Mouse (Mus musculus) neural tube, embryonic 13.5 days (tissue): ENCODE measurements at regions not wholly inside any gene's neighbourhood (a gene's known extent, or its start where the extent isn't known, plus 50 kb on each side); places are given as distances from the start of the nearest gene placed in this dataset.

Source experiments
- ATAC-seq: fragments of 200-750 bp; cut with Nextera tagmentation; 2 replicates; pipeline ENCODE4 v1.8.0; 2017; ENCODE audit warnings: low read depth, mild to moderate bottlenecking, moderate TSS enrichment, moderate library complexity
- H3K27ac ChIP-seq: fragments of 300-500 bp; sonication (generic); replicated peaks from 2 replicates; pipeline ENCODE4 v1.5.1; 2015; ENCODE audit warnings: moderate library complexity, mild to moderate bottlenecking, inconsistent platforms
- H3K27me3 ChIP-seq: fragments of 300-500 bp; sonication (generic); 2 replicates; pipeline ENCODE4 v1.6.1; 2015; ENCODE audit warnings: mild to moderate bottlenecking, inconsistent platforms
- H3K36me3 ChIP-seq: fragments of 300-500 bp; sonication (generic); 2 replicates; pipeline ENCODE4 v1.6.1; 2015; ENCODE audit warnings: mild to moderate bottlenecking, inconsistent platforms
- H3K4me1 ChIP-seq: fragments of 300-500 bp; sonication (generic); replicated peaks from 2 replicates; pipeline ENCODE4 v1.6.1; 2015; ENCODE audit warnings: inconsistent platforms
- H3K4me2 ChIP-seq: fragments of 300-500 bp; sonication (generic); 2 replicates; pipeline ENCODE4 v1.6.1; 2015; ENCODE audit warnings: inconsistent platforms, mild to moderate bottlenecking, moderate library complexity
- H3K4me3 ChIP-seq: fragments of 300-500 bp; sonication (generic); 2 replicates; pipeline ENCODE4 v1.5.1; 2015; ENCODE audit warnings: mild to moderate bottlenecking, inconsistent platforms
- H3K9ac ChIP-seq: fragments of 300-500 bp; sonication (generic); 2 replicates; pipeline ENCODE4 v1.6.1; 2015; ENCODE audit warnings: moderate library complexity, mild to moderate bottlenecking, inconsistent platforms
- H3K9me3 ChIP-seq: fragments of 300-500 bp; sonication (generic); 2 replicates; pipeline ENCODE4 v1.6.1; 2016; ENCODE audit warnings: inconsistent platforms
- WGBS: fragments of 180-500 bp; shearing (Covaris S2); methylation state at CpG from one replicate; pipeline ENCODE4 v1.1.7; 2015; 5-methylcytosine and 5-hydroxymethylcytosine counted together

GRCm38 (mm10) chr4:53915326-53915725, 89.5 kb downstream of the Tmem38b start:
- H3K4me2 ChIP-seq: no peak overlapping the region
- H3K36me3 ChIP-seq: no peaks in the 10 kb centered on the region
- H3K9me3 ChIP-seq: no peaks in the 10 kb centered on the region
- H3K4me3 ChIP-seq: no peak overlapping the region
- H3K9ac ChIP-seq: no peak overlapping the region
- no peaks in the 10 kb centered on the region for H3K4me1 ChIP-seq
- ATAC-seq: no peak
- H3K27ac ChIP-seq: no peak overlapping the region
- H3K27me3 ChIP-seq: no peaks in the 10 kb centered on the region

GRCm38 (mm10) chr4:53919188-53919587, 93.3 kb downstream of the Tmem38b start:
- H3K9ac ChIP-seq: no peak overlapping the region
- ATAC-seq: peak; percentile 53; the same call in 1 of the 2 replicates
- no peaks in the 10 kb centered on the region for H3K27me3 ChIP-seq
- no peaks in the 10 kb centered on the region for H3K36me3 ChIP-seq
- H3K4me3 ChIP-seq: no peak overlapping the region
- H3K4me2 ChIP-seq: no peak overlapping the region
- H3K27ac ChIP-seq: no peak overlapping the region
- no peaks in the 10 kb centered on the region for H3K9me3 ChIP-seq
- no peaks in the 10 kb centered on the region for H3K4me1 ChIP-seq

- Histone ChIP-seq H3K4me2 (no peak overlapping the region), H3K4me1 (no peaks in the 10 kb centered on the region), H3K4me3 (no peak overlapping the region), H3K36me3 (no peaks in the 10 kb centered on the region), H3K27ac (no peak overlapping the region), H3K27me3 (no peaks in the 10 kb centered on the region), H3K9me3 (no peaks in the 10 kb centered on the region), H3K9ac (no peak overlapping the region)
- no peak for ATAC-seq
- 87% methylated on average over 2 of the region's 2 CpGs for WGBS
Measured at GRCm38 (mm10) chr4:53920587-53920986, 94.7 kb downstream of the Tmem38b start.

- Histone ChIP-seq H3K36me3 (no peaks in the 10 kb centered on the region), H3K4me2 (no peak overlapping the region), H3K4me3 (no peak overlapping the region), H3K27ac (no peak overlapping the region), H3K4me1 (peaks cover 6% of the 10 kb centered on the region), H3K27me3 (no peaks in the 10 kb centered on the region), H3K9me3 (no peaks in the 10 kb centered on the region), H3K9ac (no peak overlapping the region)
- ATAC-seq: 0 out of 2 replicates have a peak, but pooled peaks have one; percentile 15
- 90% methylated on average over 3 of the region's 3 CpGs for WGBS
Measured at GRCm38 (mm10) chr4:53931068-53931467, 105.2 kb downstream of the Tmem38b start.

- Histone ChIP-seq H3K4me3 (peak overlapping the region; percentile 24), H3K36me3 (no peaks in the 10 kb centered on the region), H3K9me3 (no peaks in the 10 kb centered on the region), H3K4me1 (peaks cover 6% of the 10 kb centered on the region), H3K27ac (0 out of 2 replicates have a peak overlapping the region, but pooled peaks have one; percentile 13), H3K4me2 (peak overlapping the region; percentile 45), H3K9ac (peak overlapping the region; percentile 49; the same call in 1 of the 2 replicates), H3K27me3 (no peaks in the 10 kb centered on the region)
- WGBS: 15% methylated on average over 10 of the region's 10 CpGs
- ATAC-seq: peak; percentile 79
Measured at GRCm38 (mm10) chr4:53931499-53931898, 105.7 kb downstream of the Tmem38b start.

GRCm38 (mm10) chr4:53935306-53935705, 109.5 kb downstream of the Tmem38b start:
- H3K4me2 ChIP-seq: no peak overlapping the region
- 75% methylated on average over 5 of the region's 5 CpGs for WGBS
- H3K27ac ChIP-seq: no peak overlapping the region
- no peaks in the 10 kb centered on the region for H3K9me3 ChIP-seq
- H3K36me3 ChIP-seq: no peaks in the 10 kb centered on the region
- no peak overlapping the region for H3K9ac ChIP-seq
- no peaks in the 10 kb centered on the region for H3K27me3 ChIP-seq
- no peak for ATAC-seq
- H3K4me1 ChIP-seq: peaks cover 6% of the 10 kb centered on the region
- no peak overlapping the region for H3K4me3 ChIP-seq

- Histone ChIP-seq H3K27me3 (no peaks in the 10 kb centered on the region), H3K36me3 (no peaks in the 10 kb centered on the region), H3K9ac (no peak overlapping the region), H3K27ac (no peak overlapping the region), H3K4me1 (peaks cover 14% of the 10 kb centered on the region), H3K4me3 (no peak overlapping the region), H3K9me3 (no peaks in the 10 kb centered on the region), H3K4me2 (no peak overlapping the region)
- ATAC-seq: no peak
- WGBS: 85% methylated on average over 7 of the region's 7 CpGs
Measured at GRCm38 (mm10) chr4:53948736-53949135, 122.9 kb downstream of the Tmem38b start.

- peaks cover 14% of the 10 kb centered on the region for H3K4me1 ChIP-seq
- ATAC-seq: no peak
- H3K36me3 ChIP-seq: no peaks in the 10 kb centered on the region
- WGBS: 88% methylated on average over 3 of the region's 3 CpGs
- H3K27ac ChIP-seq: no peak overlapping the region
- H3K4me3 ChIP-seq: no peak overlapping the region
- no peak overlapping the region for H3K4me2 ChIP-seq
- H3K27me3 ChIP-seq: no peaks in the 10 kb centered on the region
- no peaks in the 10 kb centered on the region for H3K9me3 ChIP-seq
- no peak overlapping the region for H3K9ac ChIP-seq
Measured at GRCm38 (mm10) chr4:53949164-53949563, 123.3 kb downstream of the Tmem38b start.

- ATAC-seq: no peak
Measured at GRCm38 (mm10) chr4:53950496-53950895, 124.7 kb downstream of the Tmem38b start.

GRCm38 (mm10) chr4:53951003-53951733, 125.3 kb downstream of the Tmem38b start:
- Histone ChIP-seq H3K9ac (no peak overlapping the region), H3K4me1 (peaks cover 14% of the 10 kb centered on the region), H3K9me3 (no peaks in the 10 kb centered on the region), H3K4me3 (no peak overlapping the region), H3K4me2 (no peak overlapping the region), H3K27me3 (no peaks in the 10 kb centered on the region), H3K36me3 (no peaks in the 10 kb centered on the region), H3K27ac (no peak overlapping the region)
- 21% methylated on average over 3 of the region's 3 CpGs for WGBS
- ATAC-seq: no peak

More at GRCm38 (mm10) chr4:53950496-53950895, 124.7 kb downstream of the Tmem38b start:
- no peak overlapping the region for H3K9ac ChIP-seq
- 76% methylated on average over 4 of the region's 6 CpGs for WGBS
- H3K27ac ChIP-seq: no peak overlapping the region
- H3K9me3 ChIP-seq: no peaks in the 10 kb centered on the region
- H3K4me2 ChIP-seq: no peak overlapping the region
- H3K4me1 ChIP-seq: peaks cover 14% of the 10 kb centered on the region
- H3K4me3 ChIP-seq: no peak overlapping the region
- no peaks in the 10 kb centered on the region for H3K27me3 ChIP-seq
- no peaks in the 10 kb centered on the region for H3K36me3 ChIP-seq

- WGBS: 64% methylated on average over 5 of the region's 5 CpGs
Measured at GRCm38 (mm10) chr4:53951734-53952109, 125.9 kb downstream of the Tmem38b start.

GRCm38 (mm10) chr4:53952288-53952687, 126.4 kb downstream of the Tmem38b start:
- H3K9ac ChIP-seq: no peak overlapping the region
- H3K4me2 ChIP-seq: no peak overlapping the region
- ATAC-seq: no peak
- no peaks in the 10 kb centered on the region for H3K36me3 ChIP-seq
- WGBS: 6% methylated on average over 3 of the region's 3 CpGs
- H3K27ac ChIP-seq: no peak overlapping the region; the same call in 1 of the 2 replicates
- H3K4me3 ChIP-seq: no peak overlapping the region
- H3K9me3 ChIP-seq: no peaks in the 10 kb centered on the region
- peaks cover 14% of the 10 kb centered on the region for H3K4me1 ChIP-seq
- no peaks in the 10 kb centered on the region for H3K27me3 ChIP-seq

More at GRCm38 (mm10) chr4:53951734-53952109, 125.9 kb downstream of the Tmem38b start:
- H3K4me1 ChIP-seq: peaks cover 14% of the 10 kb centered on the region
- H3K9me3 ChIP-seq: no peaks in the 10 kb centered on the region
- no peaks in the 10 kb centered on the region for H3K27me3 ChIP-seq
- H3K4me2 ChIP-seq: no peak overlapping the region
- no peak overlapping the region for H3K4me3 ChIP-seq
- ATAC-seq: no peak
- no peak overlapping the region for H3K9ac ChIP-seq
- no peak overlapping the region; the same call in 1 of the 2 replicates for H3K27ac ChIP-seq
- no peaks in the 10 kb centered on the region for H3K36me3 ChIP-seq

GRCm38 (mm10) chr4:53962458-53962857, 136.6 kb downstream of the Tmem38b start:
- Histone ChIP-seq H3K27me3 (no peaks in the 10 kb centered on the region), H3K4me3 (no peak overlapping the region), H3K4me2 (no peak overlapping the region), H3K36me3 (no peaks in the 10 kb centered on the region), H3K9ac (no peak overlapping the region), H3K27ac (no peak overlapping the region), H3K9me3 (peaks cover 11% of the 10 kb centered on the region), H3K4me1 (no peaks in the 10 kb centered on the region)
- 71% methylated on average over 3 of the region's 3 CpGs for WGBS
- no peak for ATAC-seq
